Mouse (Mus musculus) hindbrain, embryonic 11.5 days (tissue): ENCODE measurements around the gene Snx32. TPM values are rescaled to one million over a fixed set of nuclear protein-coding genes. Genes with fewer than 3 reads are reported as not detected.
A peak's percentile ranks its signal among the peaks of the same experiment; 100 is the strongest.
"Not testable (repeated sequence)": the region's sequence is repeated elsewhere in the genome, so short reads cannot be mapped to it uniquely, and the experiment has no call there.

Experiments
- ATAC-seq: fragments of 200-750 bp; cut with Nextera tagmentation; 2 replicates; pipeline ENCODE4 v1.8.0; 2017; ENCODE audit warnings: mild to moderate bottlenecking, moderate TSS enrichment, moderate library complexity; ENCODE audit not compliant: low FRiP score
- DNase-seq: peaks from one replicate; pipeline ENCODE4 v3.0.0-alpha.2; 2015; ENCODE audit warnings: low spot score
- H3K27ac ChIP-seq: fragments of 300-500 bp; sonication (generic); 2 replicates; pipeline ENCODE4 v1.5.1; 2014; ENCODE audit warnings: mild to moderate bottlenecking, low read depth, low read length
- H3K27me3 ChIP-seq: fragments of 300-500 bp; sonication (generic); 2 replicates; pipeline ENCODE4 v1.6.1; 2014; ENCODE audit warnings: mild to moderate bottlenecking, low read length, moderate library complexity, mixed read lengths; ENCODE audit not compliant: control insufficient read depth, insufficient read depth
- H3K36me3 ChIP-seq: fragments of 300-500 bp; sonication (generic); 2 replicates; pipeline ENCODE4 v1.6.1; 2014; ENCODE audit warnings: mild to moderate bottlenecking, low read length, moderate library complexity, mixed read lengths; ENCODE audit not compliant: control insufficient read depth, insufficient read depth
- H3K4me1 ChIP-seq: fragments of 300-500 bp; sonication (generic); replicated peaks from 2 replicates; pipeline ENCODE4 v1.6.1; 2014; ENCODE audit warnings: low read length, mixed read lengths; ENCODE audit not compliant: control insufficient read depth, insufficient read depth
- H3K4me2 ChIP-seq: fragments of 300-500 bp; sonication (generic); replicated peaks from 2 replicates; pipeline ENCODE4 v1.6.1; 2014; ENCODE audit warnings: mild to moderate bottlenecking, low read depth, low read length
- H3K4me3 ChIP-seq: fragments of 300-500 bp; sonication (generic); 2 replicates; pipeline ENCODE4 v1.5.1; 2014; ENCODE audit warnings: low read depth, low read length
- H3K9ac ChIP-seq: fragments of 300-500 bp; sonication (generic); 2 replicates; pipeline ENCODE4 v1.6.1; 2014; ENCODE audit warnings: low read depth, low read length
- H3K9me3 ChIP-seq: fragments of 300-500 bp; sonication (generic); 2 replicates; pipeline ENCODE4 v1.6.1; 2016; ENCODE audit warnings: low read length; ENCODE audit not compliant: control insufficient read depth
- WGBS: fragments of 180-500 bp; shearing (Covaris S2); extraction: QIAGEN DNeasy Blood & Tissue Kit; methylation state at CpG from one replicate; pipeline ENCODE4 v1.1.7; 2014; 5-methylcytosine and 5-hydroxymethylcytosine counted together
- polyA plus RNA-seq: library from polyadenylated mRNA; unstranded; fragments of >200 nt; fragmentation: Nextera tagmentation; extraction: Ambion mirVana; gene quantifications from 2 replicates; pipeline ENCODE4 v1.2.1, GENCODE M21; 2014

The Snx32 gene
- polyA plus RNA-seq, 1 experiment from 2014 or later, result 21.2 TPM

- 91% methylated on average over 3 of the region's 3 CpGs for WGBS
- H3K4me2 ChIP-seq, result no peak overlapping the region
- peaks cover 3% of the 10 kb centered on the region; the same call in 1 of the 2 replicates for H3K4me1 ChIP-seq
- ATAC-seq, result no peak
- H3K27ac ChIP-seq, result no peak overlapping the region
- no peak for DNase-seq
- H3K4me3 ChIP-seq, result no peak overlapping the region
- no peak overlapping the region for H3K9ac ChIP-seq
- peaks cover 10% of the 10 kb centered on the region; the same call in 1 of the 2 replicates for H3K36me3 ChIP-seq
- H3K27me3 ChIP-seq, result no peaks in the 10 kb centered on the region
- no peaks in the 10 kb centered on the region for H3K9me3 ChIP-seq
Observed at GRCm38 (mm10) chr19:5494314-5494713, 16.0 kb downstream of the Snx32 start.

GRCm38 (mm10) chr19:5493301-5493721 lies 17.0 kb downstream of the Snx32 start:
- peaks cover 10% of the 10 kb centered on the region; the same call in 1 of the 2 replicates for H3K36me3 ChIP-seq
- H3K4me2 ChIP-seq, H3K4me1 ChIP-seq, H3K9me3 ChIP-seq, DNase-seq, ATAC-seq, H3K4me3 ChIP-seq, H3K27ac ChIP-seq, H3K9ac ChIP-seq, H3K27me3 ChIP-seq: not testable (repeated sequence)
- 74% methylated on average over 9 of the region's 9 CpGs for WGBS

GRCm38 (mm10) chr19:5492641-5493040 lies 17.7 kb downstream of the Snx32 start:
- H3K9ac ChIP-seq, result no peak overlapping the region
- H3K36me3 ChIP-seq, result peaks cover 10% of the 10 kb centered on the region; the same call in 1 of the 2 replicates
- ATAC-seq (no peak), DNase-seq (no peak)
- 93% methylated on average over 4 of the region's 4 CpGs for WGBS
- H3K27me3 ChIP-seq, result no peaks in the 10 kb centered on the region
- H3K4me3 ChIP-seq, result peak overlapping the region; percentile 10; the same call in 1 of the 2 replicates
- no peak overlapping the region for H3K4me2 ChIP-seq
- H3K27ac ChIP-seq, result no peak overlapping the region
- no peaks in the 10 kb centered on the region for H3K9me3 ChIP-seq
- peaks cover 3% of the 10 kb centered on the region for H3K4me1 ChIP-seq

GRCm38 (mm10) chr19:5490898-5491708 lies 19.2 kb downstream of the Snx32 start:
- Histone ChIP-seq H3K9ac (peak overlapping the region; percentile 97), H3K9me3 (no peaks in the 10 kb centered on the region), H3K27me3 (no peaks in the 10 kb centered on the region), H3K36me3 (peaks cover 10% of the 10 kb centered on the region; the same call in 1 of the 2 replicates), H3K4me3 (peak overlapping the region; percentile 99), H3K4me2 (peak overlapping the region; percentile 85), H3K27ac (peak overlapping the region; percentile 98), H3K4me1 (peaks cover 8% of the 10 kb centered on the region)
- DNase-seq (peak; percentile 80), ATAC-seq (peak; percentile 53)
- WGBS, result under 1% methylated on average over 55 of the region's 59 CpGs

GRCm38 (mm10) chr19:5490313-5490897 lies 19.9 kb downstream of the Snx32 start, which contains the start of gene Cfl1:
TSS of gene Cfl1 (plus strand) at chr19:5490455.
- peaks cover 10% of the 10 kb centered on the region; the same call in 1 of the 2 replicates for H3K36me3 ChIP-seq
- H3K27me3 ChIP-seq, result no peaks in the 10 kb centered on the region
- H3K9me3 ChIP-seq, result no peaks in the 10 kb centered on the region
- peak within 1 kb of the TSS; percentile 99 for H3K4me3 ChIP-seq
- H3K4me1 ChIP-seq, result peaks cover 8% of the 10 kb centered on the region
- peak within 1 kb of the TSS; percentile 98 for H3K27ac ChIP-seq
- H3K9ac ChIP-seq, result peak within 1 kb of the TSS; percentile 97
- ATAC-seq (peak; percentile 67), DNase-seq (peak; percentile 96)
- H3K4me2 ChIP-seq, result peak within 1 kb of the TSS; percentile 85
- under 1% methylated on average over 61 of the region's 62 CpGs for WGBS

- Histone ChIP-seq H3K36me3 (peaks cover 10% of the 10 kb centered on the region; the same call in 1 of the 2 replicates), H3K4me3 (peak overlapping the region; percentile 99), H3K27ac (peak overlapping the region; percentile 98)
- DNase-seq, H3K4me1 ChIP-seq, H3K9me3 ChIP-seq, H3K27me3 ChIP-seq, ATAC-seq, H3K9ac ChIP-seq, H3K4me2 ChIP-seq: not testable (repeated sequence)
- 54% methylated on average over 10 of the region's 10 CpGs for WGBS
Observed at GRCm38 (mm10) chr19:5489721-5490120, 20.6 kb downstream of the Snx32 start.

GRCm38 (mm10) chr19:5488878-5489571 lies 21.3 kb downstream of the Snx32 start:
- no peaks in the 10 kb centered on the region for H3K27me3 ChIP-seq
- peak overlapping the region; percentile 51 for H3K9ac ChIP-seq
- DNase-seq, result peak; percentile 98
- peak; percentile 83 for ATAC-seq
- WGBS, result under 1% methylated on average over 26 of the region's 26 CpGs
- H3K4me3 ChIP-seq, result peak overlapping the region; percentile 53
- peaks cover 8% of the 10 kb centered on the region for H3K4me1 ChIP-seq
- no peaks in the 10 kb centered on the region for H3K9me3 ChIP-seq
- H3K4me2 ChIP-seq, result peak overlapping the region; percentile 71
- H3K27ac ChIP-seq, result peak overlapping the region; percentile 98
- peaks cover 10% of the 10 kb centered on the region; the same call in 1 of the 2 replicates for H3K36me3 ChIP-seq

- Histone ChIP-seq H3K36me3 (peaks cover 10% of the 10 kb centered on the region; the same call in 1 of the 2 replicates), H3K27me3 (no peaks in the 10 kb centered on the region), H3K9ac (peak within 1 kb of the TSS; percentile 61), H3K9me3 (no peaks in the 10 kb centered on the region), H3K4me3 (peak within 1 kb of the TSS; percentile 53), H3K4me1 (peaks cover 8% of the 10 kb centered on the region), H3K27ac (peak within 1 kb of the TSS; percentile 98), H3K4me2 (peak within 1 kb of the TSS; percentile 71)
- under 1% methylated on average over 39 of the region's 39 CpGs for WGBS
- ATAC-seq (peak; percentile 56), DNase-seq (peak; percentile 96)
Observed at GRCm38 (mm10) chr19:5487768-5488550, 22.4 kb downstream of the Snx32 start, which contains the start of gene Mus81. TSS of gene Mus81 (minus strand) at chr19:5488402.
